Mouse (Mus musculus): ENCODE data around the gene Ppp2r5a. TPM values are rescaled to one million over a fixed set of nuclear protein-coding genes. Genes with fewer than 3 reads are reported as not detected.

The Ppp2r5a gene
- polyA plus RNA-seq, 1 experiment from 2014 or later = 39.9 TPM

DNA sequence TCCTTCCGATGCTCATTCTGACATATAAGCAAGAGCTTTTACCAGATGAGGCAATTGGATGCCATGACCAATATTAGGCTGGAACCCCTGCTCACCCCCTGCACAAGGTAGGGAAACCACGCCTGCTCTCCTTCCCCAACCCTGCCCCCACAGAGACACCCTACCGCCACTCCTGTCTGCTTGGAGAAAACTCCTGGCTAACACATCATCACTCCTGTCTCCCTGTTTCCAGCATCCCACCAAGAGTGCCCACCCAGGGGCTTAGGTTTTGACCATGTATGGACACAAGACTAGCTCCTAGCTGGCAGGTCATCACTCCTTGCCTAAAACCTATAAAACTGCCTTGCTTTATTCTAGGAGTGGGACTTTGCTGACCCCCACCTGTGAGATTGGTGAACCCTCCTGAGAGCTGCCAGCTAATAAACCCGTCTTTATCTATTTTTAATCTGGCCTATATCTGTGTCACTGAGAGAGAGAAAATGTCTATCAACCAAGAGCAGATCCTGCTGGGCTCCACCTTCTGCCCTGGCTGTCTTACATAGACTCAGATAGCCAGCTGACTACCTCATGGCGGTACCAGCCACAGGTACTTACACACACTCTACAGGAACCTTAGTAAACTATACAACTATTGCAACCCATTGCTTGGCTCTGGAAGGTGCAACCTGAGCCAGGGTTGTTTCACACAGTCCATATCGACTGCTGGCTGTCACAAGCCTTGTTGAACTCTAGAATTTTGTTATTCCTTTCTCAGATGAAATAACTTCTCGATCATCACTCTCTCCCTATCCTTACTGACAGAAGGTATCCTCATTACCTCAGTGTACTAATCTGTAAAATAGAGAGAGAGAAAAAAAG is 78.1 kb downstream of the Ppp2r5a start:
- Histone ChIP-seq H3K9me3 (ENCODE audit: control insufficient read depth, low read length) (no peaks in the 10 kb centered on the region), H3K27ac (ENCODE audit: low read depth, low read length) (peak overlapping the region; percentile 75; the same call in 1 of the 2 replicates), H3K4me2 (peak overlapping the region; percentile 87), H3K9ac (ENCODE audit: low read depth, low read length) (peak overlapping the region; percentile 92), H3K36me3 (ENCODE audit: control insufficient read depth, insufficient read depth, low read length) (no peaks in the 10 kb centered on the region), H3K4me3 (ENCODE audit: low read depth, low read length) (peak overlapping the region; percentile 85), H3K4me1 (replicated peaks; ENCODE audit: control insufficient read depth, insufficient read depth, low read length) (peaks cover 18% of the 10 kb centered on the region), H3K27me3 (replicated peaks; ENCODE audit: control insufficient read depth, insufficient read depth, low read length) (no peaks in the 10 kb centered on the region)
- ATAC-seq (replicated peaks; ENCODE audit: low FRiP score) (peak; percentile 58), DNase-seq (ENCODE audit: low spot score) (no peak)
- WGBS = 66% methylated on average over 7 of the region's 7 CpGs

DNA sequence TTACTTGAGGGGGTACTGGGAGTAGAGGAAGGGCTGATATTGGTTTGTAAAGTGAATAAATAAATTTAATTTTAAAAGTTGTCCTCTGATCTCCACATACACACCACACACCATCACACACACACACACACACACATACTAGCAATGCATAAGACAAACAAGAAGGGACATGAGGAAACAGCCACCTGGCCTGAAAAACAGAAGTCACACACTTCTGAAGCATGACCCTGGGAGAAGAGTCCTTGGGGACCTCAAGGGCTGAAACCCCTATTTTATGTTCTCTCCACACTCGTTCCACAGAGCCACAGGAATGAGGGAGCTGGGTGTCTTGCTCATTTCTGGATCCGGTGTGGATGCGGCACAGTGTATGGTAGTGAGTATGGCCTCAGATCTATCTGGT is 79.7 kb downstream of the Ppp2r5a start:
- H3K9ac ChIP-seq (ENCODE audit: low read depth, low read length) = no peak overlapping the region
- no peak for ATAC-seq (replicated peaks; ENCODE audit: low FRiP score)
- H3K9me3 ChIP-seq (ENCODE audit: control insufficient read depth, low read length) = no peaks in the 10 kb centered on the region
- H3K27ac ChIP-seq (ENCODE audit: low read depth, low read length) = no peak overlapping the region
- peaks cover 18% of the 10 kb centered on the region for H3K4me1 ChIP-seq (replicated peaks; ENCODE audit: control insufficient read depth, insufficient read depth, low read length)
- no peak for DNase-seq (ENCODE audit: low spot score)
- H3K4me3 ChIP-seq (ENCODE audit: low read depth, low read length) = no peak overlapping the region
- no peak overlapping the region for H3K4me2 ChIP-seq
- 89% methylated on average over 3 of the region's 3 CpGs for WGBS
- no peaks in the 10 kb centered on the region for H3K36me3 ChIP-seq (ENCODE audit: control insufficient read depth, insufficient read depth, low read length)
- no peaks in the 10 kb centered on the region for H3K27me3 ChIP-seq (replicated peaks; ENCODE audit: control insufficient read depth, insufficient read depth, low read length)

DNA sequence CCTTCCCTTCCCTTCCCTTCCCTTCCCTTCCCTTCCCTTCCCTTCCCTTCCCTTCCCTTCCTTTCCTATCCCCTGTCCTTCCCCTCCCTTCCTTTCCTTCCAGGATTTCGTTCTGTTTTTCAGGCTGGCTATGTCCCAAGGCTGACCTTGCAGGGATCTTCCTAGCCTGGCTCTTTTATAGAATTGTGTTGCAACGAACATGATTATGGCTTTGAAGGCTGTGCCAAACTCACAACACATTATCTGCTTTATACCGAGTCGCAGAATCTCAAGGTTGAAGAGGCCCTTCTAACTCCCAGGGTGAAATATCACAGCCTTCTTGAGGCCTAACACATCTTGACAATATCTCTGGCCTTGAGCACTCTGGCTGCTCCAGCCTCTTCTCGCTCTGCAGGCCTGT is 84.4 kb downstream of the Ppp2r5a start:
- WGBS = 50% methylated on average over 5 of the region's 5 CpGs
- H3K27me3 ChIP-seq (replicated peaks; ENCODE audit: control insufficient read depth, insufficient read depth, low read length) = no peaks in the 10 kb centered on the region
- H3K4me1 ChIP-seq (replicated peaks; ENCODE audit: control insufficient read depth, insufficient read depth, low read length) = peaks cover 5% of the 10 kb centered on the region
- H3K4me2 ChIP-seq = no peak overlapping the region
- DNase-seq (ENCODE audit: low spot score) (no peak), ATAC-seq (replicated peaks; ENCODE audit: low FRiP score) (no peak)
- H3K9me3 ChIP-seq (ENCODE audit: control insufficient read depth, low read length) = no peaks in the 10 kb centered on the region
- H3K4me3 ChIP-seq (ENCODE audit: low read depth, low read length) = no peak overlapping the region
- no peak overlapping the region for H3K27ac ChIP-seq (ENCODE audit: low read depth, low read length)
- H3K36me3 ChIP-seq (ENCODE audit: control insufficient read depth, insufficient read depth, low read length) = no peaks in the 10 kb centered on the region
- no peak overlapping the region for H3K9ac ChIP-seq (ENCODE audit: low read depth, low read length)

DNA sequence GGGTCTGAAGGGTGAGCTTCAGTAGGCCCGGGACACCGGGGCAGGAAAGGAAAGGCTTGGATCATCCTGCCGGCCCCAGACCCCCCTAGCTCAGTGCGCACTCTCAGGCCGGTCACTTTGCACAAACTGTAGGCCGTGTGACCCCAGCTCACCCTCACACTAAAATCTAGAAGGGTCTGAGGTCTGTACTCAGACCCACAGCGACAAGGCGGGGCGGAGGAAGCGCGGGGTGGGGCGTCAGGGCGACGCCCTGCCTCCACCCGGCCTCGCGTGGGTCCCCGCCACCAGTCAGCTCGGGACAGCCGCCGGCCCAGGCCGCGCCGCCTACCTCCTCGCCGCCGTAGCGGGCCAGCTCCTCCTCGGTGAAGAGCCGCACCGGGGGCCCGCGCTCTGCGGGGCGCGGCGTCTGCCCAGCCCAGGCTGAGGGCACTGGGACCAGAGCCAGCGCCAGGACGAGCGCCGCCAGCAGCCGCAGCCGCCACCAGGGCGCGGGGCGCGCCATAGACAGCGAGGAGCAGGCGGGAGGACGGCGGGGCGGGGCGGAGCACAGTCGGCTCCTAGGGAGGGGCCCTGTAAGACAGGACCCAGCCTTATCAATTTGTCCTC is 85.4 kb downstream of the Ppp2r5a start, which contains the start of gene Nenf:
Nenf (minus strand) TSS at position 604 of the 606 bp plus-strand sequence.
- H3K9ac ChIP-seq (ENCODE audit: low read depth, low read length) = peak within 1 kb of the TSS; percentile 87
- ATAC-seq (replicated peaks; ENCODE audit: low FRiP score) = peak; percentile 97
- WGBS = under 1% methylated on average over 52 of the region's 54 CpGs
- H3K9me3 ChIP-seq (ENCODE audit: control insufficient read depth, low read length) = no peaks in the 10 kb centered on the region
- H3K27me3 ChIP-seq (replicated peaks; ENCODE audit: control insufficient read depth, insufficient read depth, low read length) = no peaks in the 10 kb centered on the region
- H3K4me3 ChIP-seq (ENCODE audit: low read depth, low read length) = peak within 1 kb of the TSS; percentile 85
- peak within 1 kb of the TSS; percentile 80 for H3K27ac ChIP-seq (ENCODE audit: low read depth, low read length)
- H3K36me3 ChIP-seq (ENCODE audit: control insufficient read depth, insufficient read depth, low read length) = no peaks in the 10 kb centered on the region
- H3K4me2 ChIP-seq = peak within 1 kb of the TSS; percentile 88
- peaks cover 5% of the 10 kb centered on the region for H3K4me1 ChIP-seq (replicated peaks; ENCODE audit: control insufficient read depth, insufficient read depth, low read length)
- DNase-seq (ENCODE audit: low spot score) = peak; percentile 80

DNA sequence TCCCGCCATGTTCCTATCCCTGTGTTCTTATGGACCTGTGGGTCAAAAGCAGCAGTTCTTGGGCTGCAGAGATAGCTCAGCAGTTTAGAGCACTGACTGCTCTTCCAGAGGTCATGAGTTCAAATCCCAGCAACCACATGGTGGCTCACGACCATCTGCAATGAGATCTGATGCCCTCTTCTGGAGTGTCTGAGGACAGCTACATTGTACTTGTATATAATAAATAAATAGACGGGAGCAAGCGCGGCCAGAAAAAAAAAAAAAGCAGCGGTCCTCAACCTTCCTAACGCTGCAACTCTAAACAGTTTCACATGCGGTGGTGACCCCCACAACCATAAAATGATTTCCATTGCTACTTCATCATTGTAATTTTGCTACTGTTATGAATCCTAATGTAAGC is 86.3 kb downstream of the Ppp2r5a start:
- ATAC-seq (replicated peaks; ENCODE audit: low FRiP score) = no peak
- no peak overlapping the region for H3K9ac ChIP-seq (ENCODE audit: low read depth, low read length)

DNA sequence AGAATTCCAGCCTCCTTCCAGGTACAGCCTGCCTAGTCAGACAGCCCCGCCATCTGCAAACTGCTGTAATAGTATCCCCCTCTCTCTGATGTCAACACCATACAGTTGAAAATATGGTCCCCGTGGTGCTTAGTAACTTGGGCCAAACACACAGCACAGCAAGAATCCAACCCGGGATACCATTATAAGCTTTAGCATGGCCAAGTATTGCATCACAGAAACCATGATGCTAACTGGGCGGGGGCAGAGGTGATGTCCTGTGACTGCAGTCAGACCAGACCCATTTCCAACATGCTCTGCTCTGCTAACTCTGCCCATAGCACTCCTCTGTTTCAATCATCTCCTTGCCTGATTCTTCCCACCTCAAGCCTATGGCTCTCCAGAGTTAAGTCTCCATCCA is 89.1 kb downstream of the Ppp2r5a start:
- Histone ChIP-seq H3K9me3 (ENCODE audit: control insufficient read depth, low read length) (no peaks in the 10 kb centered on the region), H3K36me3 (ENCODE audit: control insufficient read depth, insufficient read depth, low read length) (no peaks in the 10 kb centered on the region)

More for the DNA sequence above, 86.3 kb downstream of the Ppp2r5a start:
- Histone ChIP-seq H3K4me3 (ENCODE audit: low read depth, low read length) (peak overlapping the region; percentile 85), H3K4me2 (peak overlapping the region; percentile 88), H3K4me1 (replicated peaks; ENCODE audit: control insufficient read depth, insufficient read depth, low read length) (peaks cover 5% of the 10 kb centered on the region), H3K9me3 (ENCODE audit: control insufficient read depth, low read length) (no peaks in the 10 kb centered on the region), H3K36me3 (ENCODE audit: control insufficient read depth, insufficient read depth, low read length) (no peaks in the 10 kb centered on the region), H3K27ac (ENCODE audit: low read depth, low read length) (no peak overlapping the region), H3K27me3 (replicated peaks; ENCODE audit: control insufficient read depth, insufficient read depth, low read length) (no peaks in the 10 kb centered on the region)
- no peak for DNase-seq (ENCODE audit: low spot score)
- whole genome bisulfite sequencing = 82% methylated on average over 8 of the region's 8 CpGs

DNA sequence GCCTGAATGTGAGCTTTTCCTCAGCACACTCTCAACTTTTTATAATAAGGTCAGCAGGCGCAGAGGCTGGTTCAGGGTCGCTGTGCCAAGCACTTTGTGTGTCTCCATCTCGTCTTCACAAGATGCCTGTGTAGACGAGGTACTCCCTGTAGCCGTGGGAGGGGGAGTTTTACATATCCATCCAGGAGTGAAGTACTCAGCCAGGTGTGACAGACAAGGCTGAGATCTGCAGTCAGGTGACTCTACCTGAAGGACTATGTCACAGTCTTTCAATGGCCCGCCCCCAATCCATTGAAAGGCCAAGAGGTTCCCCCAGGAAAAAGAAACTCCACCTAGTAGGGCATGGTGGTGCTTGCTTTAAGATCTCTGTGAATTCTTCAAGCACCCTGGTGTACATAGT is 89.9 kb downstream of the Ppp2r5a start:
- WGBS = 75% methylated on average over 6 of the region's 6 CpGs
- Histone ChIP-seq H3K27ac (ENCODE audit: low read depth, low read length) (no peak overlapping the region), H3K9ac (ENCODE audit: low read depth, low read length) (no peak overlapping the region; the same call in 1 of the 2 replicates), H3K9me3 (ENCODE audit: control insufficient read depth, low read length) (no peaks in the 10 kb centered on the region), H3K36me3 (ENCODE audit: control insufficient read depth, insufficient read depth, low read length) (no peaks in the 10 kb centered on the region), H3K4me1 (replicated peaks; ENCODE audit: control insufficient read depth, insufficient read depth, low read length) (peaks cover 5% of the 10 kb centered on the region), H3K27me3 (replicated peaks; ENCODE audit: control insufficient read depth, insufficient read depth, low read length) (no peaks in the 10 kb centered on the region), H3K4me2 (peak overlapping the region; percentile 70), H3K4me3 (ENCODE audit: low read depth, low read length) (peak overlapping the region; percentile 67)
- no peak for ATAC-seq (replicated peaks; ENCODE audit: low FRiP score)
- DNase-seq (ENCODE audit: low spot score) = no peak

More for the DNA sequence above, 89.1 kb downstream of the Ppp2r5a start:
- Histone ChIP-seq H3K4me3 (ENCODE audit: low read depth, low read length) (no peak overlapping the region), H3K9ac (ENCODE audit: low read depth, low read length) (no peak overlapping the region), H3K4me1 (replicated peaks; ENCODE audit: control insufficient read depth, insufficient read depth, low read length) (peaks cover 5% of the 10 kb centered on the region), H3K27me3 (replicated peaks; ENCODE audit: control insufficient read depth, insufficient read depth, low read length) (no peaks in the 10 kb centered on the region), H3K27ac (ENCODE audit: low read depth, low read length) (no peak overlapping the region), H3K4me2 (no peak overlapping the region)
- 61% methylated on average over 4 of the region's 4 CpGs for WGBS
- DNase-seq (ENCODE audit: low spot score) = no peak
- no peak for ATAC-seq (replicated peaks; ENCODE audit: low FRiP score)

DNA sequence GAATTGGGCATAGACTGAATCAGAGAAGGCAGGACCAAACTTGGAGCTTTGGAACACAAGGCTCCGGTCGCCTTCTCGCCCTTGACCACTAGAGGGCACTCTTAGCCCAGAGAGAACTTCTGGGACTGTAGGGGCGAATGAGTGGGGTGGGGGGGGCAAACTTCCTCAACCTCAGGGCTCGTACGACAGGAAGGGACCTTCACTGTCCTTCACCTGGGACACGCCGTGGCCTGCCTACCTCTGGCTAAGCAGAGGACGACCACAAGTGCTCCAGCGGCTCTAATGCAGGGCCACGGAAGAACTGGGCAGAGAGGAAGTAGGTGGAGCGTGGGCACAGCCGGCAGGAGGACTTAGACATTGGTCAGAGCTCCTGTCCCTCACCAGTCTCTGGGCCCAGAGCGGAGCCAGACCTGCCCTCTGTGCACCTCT is 90.5 kb downstream of the Ppp2r5a start:
- no peak overlapping the region for H3K27ac ChIP-seq (ENCODE audit: low read depth, low read length)
- peak; percentile 82 for DNase-seq (ENCODE audit: low spot score)
- H3K4me3 ChIP-seq (ENCODE audit: low read depth, low read length) = peak overlapping the region; percentile 67
- peak; percentile 89 for ATAC-seq (replicated peaks; ENCODE audit: low FRiP score)
- under 1% methylated on average over 14 of the region's 14 CpGs for WGBS
- H3K4me2 ChIP-seq = peak overlapping the region; percentile 70
- peak overlapping the region; percentile 70 for H3K9ac ChIP-seq (ENCODE audit: low read depth, low read length)
- peaks cover 5% of the 10 kb centered on the region for H3K4me1 ChIP-seq (replicated peaks; ENCODE audit: control insufficient read depth, insufficient read depth, low read length)
- H3K27me3 ChIP-seq (replicated peaks; ENCODE audit: control insufficient read depth, insufficient read depth, low read length) = no peaks in the 10 kb centered on the region
- H3K36me3 ChIP-seq (ENCODE audit: control insufficient read depth, insufficient read depth, low read length) = no peaks in the 10 kb centered on the region
- no peaks in the 10 kb centered on the region for H3K9me3 ChIP-seq (ENCODE audit: control insufficient read depth, low read length)
